Comparison of ENCODE assay signal across 30 mouse cellular contexts in the genomic region with DNA sequence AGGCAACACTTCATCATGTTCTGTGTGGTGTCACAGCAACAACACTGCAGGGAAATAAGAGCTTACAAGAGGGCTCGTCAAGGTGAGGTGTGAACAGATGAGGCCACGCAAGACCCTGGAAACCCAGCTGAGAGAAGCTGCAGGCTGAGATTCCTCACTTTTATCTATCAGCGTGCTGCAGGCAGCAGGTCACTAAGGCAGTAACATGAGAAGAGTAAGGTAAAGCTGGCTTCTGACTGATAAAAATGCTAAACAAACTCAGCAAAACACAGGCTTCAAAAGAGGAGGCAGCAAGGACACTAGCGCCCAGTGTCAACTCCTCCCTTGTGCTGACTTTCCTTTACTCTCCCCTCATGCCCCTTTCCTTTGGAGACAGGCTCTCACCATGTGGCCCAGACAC. TPM values are rescaled to one million over a fixed set of nuclear protein-coding genes. Genes with fewer than 3 reads are reported as not detected.
A peak's percentile ranks its signal among the peaks of the same experiment; 100 is the strongest.
DNase-seq lines count a peak whose midpoint lies in the region; ATAC-seq lines count a peak whose summit lies in the region.
"Had no signal": no experiment of that assay in that cellular context is flagged by ENCODE, and none has a peak within 500 bp of the region (broad histone marks: within the 10 kb centered on the region; RNA-seq: fewer than 3 reads in every experiment).

No protein-coding gene starts in this region.

- H3K4me1 ChIP-seq in heart, embryonic 14.5 days (ENCODE audit: control insufficient read depth in 2 of 2, insufficient read depth in 2 of 2, low read length in 2 of 2): peaks cover 16 to 45% of the 10 kb centered on the region in 2 experiments
- peaks cover 30% of the 10 kb centered on the region for H3K4me1 ChIP-seq in liver, embryonic 11.5 days (replicated peaks; ENCODE audit: control insufficient read depth, insufficient read depth, low read length)
- H3K4me1 ChIP-seq: embryonic facial prominence, embryonic 12.5 days; neural tube, embryonic 15.5 days; stomach, embryonic 15.5 days had no signal

- H3K27ac ChIP-seq in heart, embryonic 14.5 days (replicated peaks in 1 of 2; ENCODE audit: control insufficient read depth in 1 of 2, insufficient read depth in 1 of 2, low read depth in 2 of 2, low read length in 2 of 2): peak overlapping the region; percentile 9 to 37; a peak in 2 of 4 replicates
- H3K27ac ChIP-seq in liver, embryonic 11.5 days (ENCODE audit: low read depth, low read length): no peak overlapping the region
- H3K27ac ChIP-seq: embryonic facial prominence, embryonic 12.5 days; neural tube, embryonic 15.5 days; stomach, embryonic 15.5 days had no signal

- H3K27me3 ChIP-seq in heart, embryonic 14.5 days (ENCODE audit: control insufficient read depth, insufficient read depth, low read length): no peaks in the 10 kb centered on the region
- no peaks in the 10 kb centered on the region for H3K27me3 ChIP-seq in liver, embryonic 11.5 days (replicated peaks; ENCODE audit: control insufficient read depth, insufficient read depth, low read length)
- H3K27me3 ChIP-seq: embryonic facial prominence, embryonic 12.5 days; neural tube, embryonic 15.5 days; Patski; stomach, embryonic 15.5 days had no signal

- WGBS in heart, embryonic 14.5 days: 18% methylated on average over 4 of the region's 4 CpGs
- 42% methylated on average over 4 of the region's 4 CpGs for WGBS in liver, embryonic 11.5 days

- ATAC-seq in heart, embryonic 14.5 days (ENCODE audit: insufficient number of reproducible peaks, insufficient read depth, low FRiP score, low read depth): no peak
- 0 out of 2 replicates have a peak, but pooled peaks have one; percentile 41 for ATAC-seq in erythroblast, adult 5-6 weeks (replicated peaks; ENCODE audit: low FRiP score, poor library complexity, severe bottlenecking)
- peak; percentile 68 for ATAC-seq in liver, embryonic 11.5 days (replicated peaks; ENCODE audit: low FRiP score)
- peak; percentile 42 for ATAC-seq in megakaryocyte progenitor cell, adult 5-6 weeks (replicated peaks; ENCODE audit: poor library complexity)
- ATAC-seq: forebrain, postnatal 0 days; midbrain, embryonic 16.5 days; Patski had no signal

- no peak overlapping the region for H3K4me3 ChIP-seq in heart, embryonic 14.5 days (ENCODE audit: control insufficient read depth in 1 of 2, insufficient read depth in 1 of 2, low read depth in 1 of 2, low read length in 2 of 2)
- no peak overlapping the region for H3K4me3 ChIP-seq in liver, embryonic 11.5 days (ENCODE audit: low read depth, low read length)
- H3K4me3 ChIP-seq: embryonic facial prominence, embryonic 12.5 days; neural tube, embryonic 15.5 days; stomach, embryonic 15.5 days had no signal

- no peaks in the 10 kb centered on the region for H3K9me3 ChIP-seq in heart, embryonic 14.5 days (ENCODE audit: control insufficient read depth, low read length)
- H3K9me3 ChIP-seq in liver, embryonic 11.5 days (ENCODE audit: control insufficient read depth, low read length): no peaks in the 10 kb centered on the region
- H3K9me3 ChIP-seq: embryonic facial prominence, embryonic 12.5 days; neural tube, embryonic 15.5 days; stomach, embryonic 15.5 days had no signal

- 0 out of 2 replicates have a peak overlapping the region, but pooled peaks have one; percentile 8 for H3K4me2 ChIP-seq in heart, embryonic 14.5 days (ENCODE audit: low read length)
- 0 out of 2 replicates have a peak overlapping the region, but pooled peaks have one; percentile 1 for H3K4me2 ChIP-seq in liver, embryonic 11.5 days
- H3K4me2 ChIP-seq: embryonic facial prominence, embryonic 12.5 days; neural tube, embryonic 15.5 days; stomach, embryonic 15.5 days had no signal

- intact Hi-C loops in heart, postnatal 36 days (cut with DNase I): no loop called here

- H3K36me3 ChIP-seq in heart, embryonic 14.5 days (ENCODE audit: control insufficient read depth, insufficient read depth, low read length): peaks cover 24% of the 10 kb centered on the region
- H3K36me3 ChIP-seq in liver, embryonic 11.5 days (ENCODE audit: control insufficient read depth, insufficient read depth, low read length): peaks cover 2% of the 10 kb centered on the region; the same call in 1 of the 2 replicates

- no peak for DNase-seq in heart, postnatal 36 days
- DNase-seq in liver, embryonic 11.5 days (ENCODE audit: low spot score): no peak
- DNase-seq in kidney, adult 11 months: no peak
- DNase-seq in urinary bladder, postnatal 14 days (ENCODE audit: low spot score): no peak
- DNase-seq: adrenal gland, postnatal 14 days; cerebellum, adult 9-11 months; forebrain, postnatal 0 days; heart, postnatal 10 days; kidney, adult 2 months; kidney, postnatal 25 days; lung, postnatal 10 days; right cerebral cortex, postnatal 14 days; spleen, adult 18-20 months; thymus, adult 18-20 months; thymus, postnatal 4 days had no signal

- no peak overlapping the region for H3K9ac ChIP-seq in heart, embryonic 14.5 days (ENCODE audit: low read length)
- no peak overlapping the region for H3K9ac ChIP-seq in liver, embryonic 11.5 days (ENCODE audit: low read depth, low read length)
- H3K9ac ChIP-seq: embryonic facial prominence, embryonic 12.5 days; forebrain, postnatal 0 days; neural tube, embryonic 15.5 days; stomach, embryonic 15.5 days had no signal

RNA-seq across cellular contexts. Expression of a gene that starts 18.5 kb away (rescaled TPM):
- polyA plus RNA-seq in heart, embryonic 14.5 days (2014; fragmentation: Nextera tagmentation; extraction: Ambion mirVana): 0.39 TPM in 1 of 2 replicates, not detected in the other
- under 1 TPM; 0.16 to 0.17 TPM for total RNA-seq in heart, postnatal 36 days (2021)
- total RNA-seq in erythroblast, adult 5-6 weeks (2015; ENCODE audit: low replicate concordance): 1.0 TPM in 1 of 2 replicates, not detected in the other
- 0.68 TPM in 1 of 2 replicates, not detected in the other for total RNA-seq in erythroblast, adult 5-6 weeks (2017; ENCODE audit: low replicate concordance)
- polyA plus RNA-seq in liver, embryonic 11.5 days (2014; fragmentation: Nextera tagmentation; extraction: Ambion mirVana): 0.18 and 0.25 TPM in 2 replicates
- 0.05 and 0.20 TPM in 2 replicates for total RNA-seq in megakaryocyte progenitor cell, adult 5-6 weeks (2015)
- 0.20 TPM in 1 of 2 replicates, not detected in the other for total RNA-seq in megakaryocyte progenitor cell, adult 5-6 weeks (2017)

RNA-seq across cellular contexts. Expression of a gene that starts 21.0 kb away (rescaled TPM):
- not detected in 2 replicates for polyA plus RNA-seq in heart, embryonic 14.5 days (2014; fragmentation: Nextera tagmentation; extraction: Ambion mirVana)
- under 1 TPM; 0.11 to 0.14 TPM for total RNA-seq in heart, postnatal 36 days (2021)
- total RNA-seq in erythroblast, adult 5-6 weeks (2015; ENCODE audit: low replicate concordance): not detected in 2 replicates
- not detected in 2 replicates for total RNA-seq in erythroblast, adult 5-6 weeks (2017; ENCODE audit: low replicate concordance)
- not detected in 2 replicates for polyA plus RNA-seq in liver, embryonic 11.5 days (2014; fragmentation: Nextera tagmentation; extraction: Ambion mirVana)
- not detected in 2 replicates for total RNA-seq in megakaryocyte progenitor cell, adult 5-6 weeks (2015)
- not detected in 2 replicates for total RNA-seq in megakaryocyte progenitor cell, adult 5-6 weeks (2017)
- total RNA-seq: forebrain, postnatal 0 days; left cerebral cortex, adult 18-20 months; left cerebral cortex, postnatal 36 days; megakaryocyte, adult 5-6 weeks had no signal
- polyA plus RNA-seq: forebrain, postnatal 0 days; neural tube, embryonic 15.5 days; stomach, embryonic 15.5 days had no signal

RNA-seq across cellular contexts. Expression of a gene that starts 25.4 kb away (rescaled TPM):
- polyA plus RNA-seq in heart, embryonic 14.5 days (2014; fragmentation: Nextera tagmentation; extraction: Ambion mirVana): 45.1 and 49.7 TPM in 2 replicates
- total RNA-seq in heart, postnatal 36 days (2021): 10 to 100 TPM; 47.3 to 48.6 TPM
- total RNA-seq in erythroblast, adult 5-6 weeks (2015; ENCODE audit: low replicate concordance): 2.1 and 26.1 TPM in 2 replicates
- 11.6 and 13.8 TPM in 2 replicates for total RNA-seq in erythroblast, adult 5-6 weeks (2017; ENCODE audit: low replicate concordance)
- 47.9 and 52.9 TPM in 2 replicates for polyA plus RNA-seq in liver, embryonic 11.5 days (2014; fragmentation: Nextera tagmentation; extraction: Ambion mirVana)
- total RNA-seq in megakaryocyte progenitor cell, adult 5-6 weeks (2015): 21.6 and 23.8 TPM in 2 replicates
- total RNA-seq in megakaryocyte progenitor cell, adult 5-6 weeks (2017): 40.4 and 50.0 TPM in 2 replicates

RNA-seq across cellular contexts. Expression of a gene that starts 25.4 kb away (rescaled TPM):
- polyA plus RNA-seq in heart, embryonic 14.5 days (2014; fragmentation: Nextera tagmentation; extraction: Ambion mirVana): not detected in 2 replicates
- not detected for total RNA-seq in heart, postnatal 36 days (2021)
- not detected in 2 replicates for total RNA-seq in erythroblast, adult 5-6 weeks (2015; ENCODE audit: low replicate concordance)
- total RNA-seq in erythroblast, adult 5-6 weeks (2017; ENCODE audit: low replicate concordance): not detected in 2 replicates
- 0.12 TPM in 1 of 2 replicates, not detected in the other for polyA plus RNA-seq in liver, embryonic 11.5 days (2014; fragmentation: Nextera tagmentation; extraction: Ambion mirVana)
- total RNA-seq in megakaryocyte progenitor cell, adult 5-6 weeks (2015): not detected in 2 replicates
- total RNA-seq in megakaryocyte progenitor cell, adult 5-6 weeks (2017): not detected in 2 replicates
- total RNA-seq: adrenal gland, postnatal 14 days; forebrain, postnatal 0 days; heart, postnatal 10 days; layer of hippocampus, adult 8-10 months; left cerebral cortex, adult 18-20 months; left cerebral cortex, postnatal 36 days; liver, adult 2 months; megakaryocyte, adult 5-6 weeks had no signal
- polyA plus RNA-seq: brain, embryonic 14.5 days; cortical plate, adult 2 months; forebrain, postnatal 0 days; liver, adult 2 months; midbrain, embryonic 16.5 days; neural tube, embryonic 15.5 days had no signal

RNA-seq across cellular contexts. Expression of a gene that starts 34.8 kb away (rescaled TPM):
- 1.0 and 1.3 TPM in 2 replicates for polyA plus RNA-seq in heart, embryonic 14.5 days (2014; fragmentation: Nextera tagmentation; extraction: Ambion mirVana)
- 1 to 10 TPM; 2.1 TPM for total RNA-seq in heart, postnatal 36 days (2021)
- total RNA-seq in erythroblast, adult 5-6 weeks (2015; ENCODE audit: low replicate concordance): 2.5 TPM in 1 of 2 replicates, not detected in the other
- 1.3 TPM in 1 of 2 replicates, not detected in the other for total RNA-seq in erythroblast, adult 5-6 weeks (2017; ENCODE audit: low replicate concordance)
- 1.1 and 1.9 TPM in 2 replicates for polyA plus RNA-seq in liver, embryonic 11.5 days (2014; fragmentation: Nextera tagmentation; extraction: Ambion mirVana)
- 1.3 and 1.9 TPM in 2 replicates for total RNA-seq in megakaryocyte progenitor cell, adult 5-6 weeks (2015)
- total RNA-seq in megakaryocyte progenitor cell, adult 5-6 weeks (2017): 1.2 and 2.5 TPM in 2 replicates
